Mouse (Mus musculus) adrenal gland, postnatal 25 days (tissue): Measurements from ENCODE around the gene Lats1. TPM values are rescaled to one million over a fixed set of nuclear protein-coding genes. Genes with fewer than 3 reads are reported as not detected.

Source experiments
- DNase-seq: peaks from one replicate; pipeline ENCODE4 v3.0.0; 2021; ENCODE audit warnings: mixed read lengths
- long read RNA-seq: library from polyadenylated mRNA; stranded (forward); transcript quantifications from one replicate; pipeline ENCODE4 v2.0.0, GENCODE M21; 2021
- total RNA-seq: library from RNA; stranded (reverse); gene quantifications from 2 replicates; pipeline ENCODE4 v1.2.3, GENCODE M21; 2021

The Lats1 gene
- total RNA-seq = 57.5 and 59.5 TPM in 2 replicates
- long read RNA-seq, partial matches to known transcripts = 8 of 8 reads
- long read RNA-seq, other reads (novel, unspliced or antisense) = 0 of 8 reads

GRCm38 (mm10) chr10:7680731-7681301, at the start of gene Lats1, which contains the start of gene Pcmt1:
Gene Lats1 (plus strand): TSS chr10:7681214.
Gene Pcmt1 (minus strand): TSS chr10:7681136.
- peak; percentile 92 for DNase-seq

GRCm38 (mm10) chr10:7640366-7640765, 40.6 kb upstream of the Lats1 start:
- DNase-seq = no peak

- DNase-seq = no peak
Measured at GRCm38 (mm10) chr10:7645911-7646310, 35.1 kb upstream of the Lats1 start.

GRCm38 (mm10) chr10:7649059-7649458, 32.0 kb upstream of the Lats1 start:
- DNase-seq = no peak

- no peak for DNase-seq
Measured at GRCm38 (mm10) chr10:7651057-7651456, 30.0 kb upstream of the Lats1 start.

- DNase-seq = peak; percentile 73
Measured at GRCm38 (mm10) chr10:7662471-7663141, 18.4 kb upstream of the Lats1 start.

- peak; percentile 96 for DNase-seq
Measured at GRCm38 (mm10) chr10:7663159-7664026, 17.6 kb upstream of the Lats1 start.

GRCm38 (mm10) chr10:7664027-7664526, 16.9 kb upstream of the Lats1 start:
- DNase-seq = no peak

GRCm38 (mm10) chr10:7664889-7665288, 16.1 kb upstream of the Lats1 start:
- DNase-seq = no peak

GRCm38 (mm10) chr10:7667342-7667802, 13.6 kb upstream of the Lats1 start, which contains the start of gene Nup43:
Gene Nup43 (plus strand): TSS chr10:7667503.
- DNase-seq = peak; percentile 88

GRCm38 (mm10) chr10:7673673-7674072, 7.3 kb upstream of the Lats1 start:
- no peak for DNase-seq

- peak; percentile 64 for DNase-seq
Measured at GRCm38 (mm10) chr10:7681343-7682025, 470 bp downstream of the Lats1 start.

GRCm38 (mm10) chr10:7682249-7682648, 1.2 kb downstream of the Lats1 start:
- DNase-seq = no peak

GRCm38 (mm10) chr10:7686902-7687301, 5.9 kb downstream of the Lats1 start:
- DNase-seq = no peak

- no peak for DNase-seq
Measured at GRCm38 (mm10) chr10:7695286-7695685, 14.3 kb downstream of the Lats1 start.

GRCm38 (mm10) chr10:7700120-7700519, 19.1 kb downstream of the Lats1 start:
- no peak for DNase-seq

GRCm38 (mm10) chr10:7702586-7702985, 21.6 kb downstream of the Lats1 start:
- no peak for DNase-seq

GRCm38 (mm10) chr10:7710121-7710520, 29.1 kb downstream of the Lats1 start:
- DNase-seq = no peak

GRCm38 (mm10) chr10:7712506-7712905, 31.5 kb downstream of the Lats1 start:
- DNase-seq = no peak

GRCm38 (mm10) chr10:7715056-7715455, 34.0 kb downstream of the Lats1 start:
- no peak for DNase-seq

- peak; percentile 94 for DNase-seq
Measured at GRCm38 (mm10) chr10:7725751-7726500, 44.9 kb downstream of the Lats1 start, which contains the start of gene Katna1. Gene Katna1 (plus strand): TSS chr10:7726000.
